Mouse (Mus musculus) midbrain, embryonic 14.5 days (tissue): ENCODE results near the gene Dnal4. TPM values are rescaled to one million over a fixed set of nuclear protein-coding genes. Genes with fewer than 3 reads are reported as not detected.

Source experiments
- ATAC-seq: fragments of 200-750 bp; cut with Nextera tagmentation; 2 replicates; pipeline ENCODE4 v1.8.0; 2017; ENCODE audit warnings: moderate number of reproducible peaks, moderate library complexity; ENCODE audit not compliant: low FRiP score, low TSS enrichment
- DNase-seq: peaks from one replicate; pipeline ENCODE4 v3.0.0-alpha.2; 2015
- H3K27ac ChIP-seq: fragments of 300-500 bp; sonication (generic); replicated peaks from 2 replicates; pipeline ENCODE4 v1.5.1; 2014; ENCODE audit warnings: mild to moderate bottlenecking, low read depth, low read length, moderate library complexity
- H3K27me3 ChIP-seq: fragments of 300-500 bp; sonication (generic); 2 replicates; pipeline ENCODE4 v1.6.1; 2014; ENCODE audit warnings: low read length, control low read depth, mixed read lengths; ENCODE audit not compliant: control insufficient read depth, insufficient read depth
- H3K36me3 ChIP-seq: fragments of 300-500 bp; sonication (generic); 2 replicates; pipeline ENCODE4 v1.6.1; 2014; ENCODE audit warnings: low read length, control low read depth; ENCODE audit not compliant: control insufficient read depth, insufficient read depth
- H3K4me1 ChIP-seq: fragments of 300-500 bp; sonication (generic); 2 replicates; pipeline ENCODE4 v1.6.1; 2014; ENCODE audit warnings: mild to moderate bottlenecking, antibody characterized with exemption, low read length, control low read depth; ENCODE audit not compliant: control insufficient read depth, insufficient read depth
- H3K4me2 ChIP-seq: fragments of 300-500 bp; sonication (generic); 2 replicates; pipeline ENCODE4 v1.6.1; 2014; ENCODE audit warnings: mild to moderate bottlenecking, low read length, moderate library complexity
- H3K4me3 ChIP-seq: fragments of 300-500 bp; sonication (generic); replicated peaks from 2 replicates; pipeline ENCODE4 v1.5.1; 2014; ENCODE audit warnings: low read depth, low read length
- H3K9ac ChIP-seq: fragments of 300-500 bp; sonication (generic); replicated peaks from 2 replicates; pipeline ENCODE4 v1.6.1; 2014; ENCODE audit warnings: mild to moderate bottlenecking, low read length, moderate library complexity
- H3K9me3 ChIP-seq: fragments of 300-500 bp; sonication (generic); 2 replicates; pipeline ENCODE4 v1.6.1; 2016; ENCODE audit warnings: low read length, control low read depth, mixed read lengths; ENCODE audit not compliant: control insufficient read depth
- WGBS: fragments of 180-500 bp; shearing (Covaris S2); extraction: QIAGEN DNeasy Blood & Tissue Kit; methylation state at CpG from one replicate; pipeline ENCODE4 v1.1.7; 2014; 5-methylcytosine and 5-hydroxymethylcytosine counted together
- polyA plus RNA-seq: library from polyadenylated mRNA; unstranded; fragments of >200 nt; fragmentation: Nextera tagmentation; extraction: Ambion mirVana; gene quantifications from 2 replicates; pipeline ENCODE4 v1.2.1, GENCODE M21; 2014

Gene Dnal4
- polyA plus RNA-seq, 1 experiment from 2014 or later: 83.8 TPM

DNA sequence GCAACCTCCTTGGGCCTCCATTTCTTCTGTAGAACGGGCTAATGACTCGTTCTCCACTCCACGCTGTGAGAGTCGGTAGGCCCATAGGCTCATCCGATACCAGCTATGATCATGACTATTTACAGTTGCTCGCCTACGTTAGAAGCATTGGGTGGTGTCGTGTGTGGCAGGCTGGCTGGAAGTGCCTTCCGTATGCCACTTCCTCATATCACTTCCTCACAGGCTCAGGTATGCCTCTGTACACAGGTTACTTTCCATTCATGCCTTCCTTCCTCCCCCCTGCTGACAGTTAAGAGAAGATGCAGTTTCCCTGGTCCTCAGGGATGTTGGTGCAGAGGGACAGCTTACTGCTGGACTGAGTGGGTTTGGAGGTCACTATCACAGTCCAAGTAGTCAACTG is 15.4 kb upstream of the Dnal4 start:
- peaks cover 2% of the 10 kb centered on the region for H3K4me1 ChIP-seq
- no peaks in the 10 kb centered on the region for H3K27me3 ChIP-seq
- no peak overlapping the region for H3K27ac ChIP-seq
- ATAC-seq: no peak
- H3K4me3 ChIP-seq: no peak overlapping the region
- no peak overlapping the region for H3K4me2 ChIP-seq
- peaks cover 7% of the 10 kb centered on the region; the same call in 1 of the 2 replicates for H3K36me3 ChIP-seq
- H3K9me3 ChIP-seq: no peaks in the 10 kb centered on the region
- DNase-seq: no peak
- WGBS: 92% methylated on average over 9 of the region's 9 CpGs
- H3K9ac ChIP-seq: no peak overlapping the region

DNA sequence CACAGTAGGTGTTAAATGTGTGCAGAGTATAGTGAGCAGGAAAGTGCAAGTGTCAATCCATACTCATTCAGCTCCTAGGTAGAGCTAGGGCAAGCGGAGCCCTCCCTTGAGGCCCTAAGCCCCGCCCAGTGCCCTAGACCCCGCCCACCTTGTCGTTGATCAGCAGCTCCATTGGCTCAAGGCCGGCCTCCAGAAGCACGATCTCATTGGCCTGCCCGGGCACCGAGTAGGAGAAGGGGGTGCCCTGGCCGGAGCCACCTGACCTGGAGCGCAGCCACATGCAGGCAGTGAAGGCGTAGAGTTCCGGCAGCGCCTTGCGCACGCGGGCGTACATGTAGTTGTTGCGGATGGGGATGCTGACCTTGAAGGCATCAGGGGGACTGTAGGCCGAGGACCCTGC is 14.8 kb upstream of the Dnal4 start:
- Histone ChIP-seq H3K36me3 (peaks cover 7% of the 10 kb centered on the region; the same call in 1 of the 2 replicates), H3K27me3 (no peaks in the 10 kb centered on the region), H3K4me1 (peaks cover 8% of the 10 kb centered on the region), H3K4me3 (no peak overlapping the region), H3K4me2 (no peak overlapping the region), H3K9ac (no peak overlapping the region), H3K27ac (no peak overlapping the region), H3K9me3 (no peaks in the 10 kb centered on the region)
- DNase-seq: peak; percentile 33
- 21% methylated on average over 19 of the region's 19 CpGs for WGBS
- ATAC-seq: no peak

DNA sequence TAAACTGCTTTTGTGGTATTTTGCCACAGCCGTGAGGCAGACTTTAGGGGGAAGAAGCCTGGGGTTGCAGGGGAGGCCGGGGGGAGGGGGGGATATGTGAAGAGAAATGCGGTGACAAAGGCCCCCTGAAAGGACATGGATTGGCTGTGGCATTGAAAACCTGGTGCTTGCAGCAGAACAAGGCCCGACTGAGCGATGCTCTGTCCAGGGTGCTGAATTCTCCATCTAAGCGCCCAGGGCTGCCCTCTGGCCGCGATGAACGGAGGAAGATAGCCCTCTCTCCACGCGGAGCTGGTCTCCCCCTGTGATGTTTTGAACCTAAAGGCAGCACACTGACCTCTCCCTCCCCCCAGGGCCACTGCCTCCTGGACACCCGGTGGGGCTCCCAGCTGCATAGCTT is 13.9 kb upstream of the Dnal4 start:
- H3K9me3 ChIP-seq: no peaks in the 10 kb centered on the region
- ATAC-seq (no peak), DNase-seq (peak; percentile 68)
- no peak overlapping the region for H3K9ac ChIP-seq
- peaks cover 14% of the 10 kb centered on the region for H3K4me1 ChIP-seq
- H3K27ac ChIP-seq: no peak overlapping the region
- no peak overlapping the region for H3K4me3 ChIP-seq
- H3K36me3 ChIP-seq: peaks cover 7% of the 10 kb centered on the region; the same call in 1 of the 2 replicates
- no peak overlapping the region for H3K4me2 ChIP-seq
- WGBS: 4% methylated on average over 12 of the region's 12 CpGs
- no peaks in the 10 kb centered on the region for H3K27me3 ChIP-seq

DNA sequence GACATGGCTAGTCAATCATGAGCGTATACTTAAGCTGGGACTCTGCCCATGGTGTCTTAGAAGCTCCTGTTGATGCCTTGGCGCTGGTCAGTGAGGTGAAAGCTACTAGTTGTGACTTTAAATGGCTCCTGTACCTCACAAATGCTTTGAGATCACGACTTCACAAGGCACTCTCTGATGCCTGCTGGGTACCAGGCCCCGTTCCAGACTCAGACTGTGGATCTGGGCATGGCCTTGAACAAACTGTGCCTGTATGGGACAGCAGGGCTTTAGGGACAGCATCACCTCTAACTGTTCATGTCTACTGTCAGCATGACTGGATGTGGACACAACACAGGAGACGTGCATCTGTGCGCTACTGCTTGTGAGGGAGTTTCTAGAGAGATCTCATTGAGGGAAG is 13.3 kb upstream of the Dnal4 start:
- Histone ChIP-seq H3K9ac (no peak overlapping the region), H3K9me3 (no peaks in the 10 kb centered on the region), H3K4me2 (no peak overlapping the region), H3K4me1 (peaks cover 14% of the 10 kb centered on the region), H3K4me3 (no peak overlapping the region), H3K27ac (no peak overlapping the region), H3K36me3 (peaks cover 7% of the 10 kb centered on the region; the same call in 1 of the 2 replicates), H3K27me3 (no peaks in the 10 kb centered on the region)
- WGBS: 86% methylated on average over 6 of the region's 6 CpGs
- ATAC-seq: no peak
- no peak for DNase-seq

DNA sequence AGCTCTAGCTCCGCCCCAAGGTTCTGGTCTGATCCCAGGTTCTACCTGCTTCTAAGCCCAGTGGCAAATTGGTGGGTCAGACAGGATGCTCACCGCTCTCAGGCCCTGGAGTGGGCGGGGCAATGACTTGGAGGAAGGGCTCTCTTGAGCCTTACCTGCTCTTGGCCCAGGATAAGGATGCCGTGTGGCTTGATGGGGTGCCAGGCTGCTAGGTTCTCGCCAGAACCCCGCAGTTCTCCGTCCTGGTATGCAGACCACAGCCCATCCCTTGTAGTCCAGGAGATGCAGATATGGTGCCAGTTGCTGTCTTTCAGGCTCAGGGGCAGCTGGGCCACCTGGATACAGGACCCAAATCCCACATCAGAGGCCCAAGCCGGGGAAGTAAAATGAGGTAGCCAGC is 12.5 kb upstream of the Dnal4 start:
- Histone ChIP-seq H3K27ac (no peak overlapping the region), H3K4me3 (no peak overlapping the region), H3K9ac (no peak overlapping the region), H3K4me1 (peaks cover 14% of the 10 kb centered on the region), H3K4me2 (no peak overlapping the region), H3K9me3 (no peaks in the 10 kb centered on the region), H3K27me3 (no peaks in the 10 kb centered on the region), H3K36me3 (peaks cover 7% of the 10 kb centered on the region; the same call in 1 of the 2 replicates)
- DNase-seq (no peak), ATAC-seq (no peak)
- WGBS: 64% methylated on average over 8 of the region's 8 CpGs

DNA sequence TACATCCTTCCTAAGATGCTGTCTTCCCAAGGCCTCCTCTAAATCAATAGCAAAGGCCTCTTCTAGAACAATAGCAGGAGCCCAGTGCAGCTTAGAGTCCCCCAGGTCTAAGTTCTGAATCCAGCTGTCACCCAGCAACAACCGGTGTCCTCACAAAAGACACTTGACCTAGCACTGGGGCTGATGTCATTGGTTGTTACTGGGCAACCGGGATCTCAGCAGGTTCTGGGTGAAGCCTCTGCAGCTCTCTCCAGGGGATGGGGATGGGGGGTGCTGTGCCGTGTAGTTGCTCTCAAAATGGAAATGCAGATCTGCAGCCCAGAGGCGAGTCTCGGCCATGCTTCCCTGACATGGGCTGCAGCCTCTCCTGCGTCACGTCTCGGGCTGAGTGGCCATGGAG is 10.2 kb upstream of the Dnal4 start:
- ATAC-seq: no peak

DNA sequence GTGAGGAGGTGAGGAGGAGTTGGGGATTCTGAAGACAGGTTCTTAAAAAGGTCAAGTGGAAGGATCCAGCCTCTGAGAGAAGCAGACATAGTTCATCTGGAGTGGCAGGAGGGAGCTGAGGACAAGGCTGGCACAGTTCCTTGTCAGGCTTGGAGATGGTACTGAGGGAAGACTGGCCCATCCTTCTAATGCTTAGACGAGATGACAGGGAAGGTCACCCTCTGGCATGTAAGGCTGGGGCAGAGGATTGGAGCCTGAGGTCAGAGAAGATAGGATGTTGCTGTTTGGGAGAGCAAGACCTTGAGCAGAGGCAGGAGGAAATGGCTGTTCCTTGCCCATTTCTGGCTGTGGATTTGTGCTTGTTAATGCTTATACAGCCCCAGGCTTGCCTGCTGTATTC is 7.4 kb upstream of the Dnal4 start:
- H3K4me1 ChIP-seq: peaks cover 14% of the 10 kb centered on the region
- H3K4me3 ChIP-seq: no peak overlapping the region
- H3K27ac ChIP-seq: no peak overlapping the region
- DNase-seq: no peak
- WGBS: 67% methylated on average over 1 of the region's 1 CpGs
- H3K36me3 ChIP-seq: peaks cover 5% of the 10 kb centered on the region; the same call in 1 of the 2 replicates
- no peak for ATAC-seq
- no peaks in the 10 kb centered on the region for H3K9me3 ChIP-seq
- no peak overlapping the region for H3K9ac ChIP-seq
- no peaks in the 10 kb centered on the region for H3K27me3 ChIP-seq
- no peak overlapping the region for H3K4me2 ChIP-seq

More for the DNA sequence above, 10.2 kb upstream of the Dnal4 start:
- Histone ChIP-seq H3K9ac (no peak overlapping the region; the same call in 1 of the 2 replicates), H3K36me3 (peaks cover 7% of the 10 kb centered on the region; the same call in 1 of the 2 replicates), H3K4me3 (no peak overlapping the region), H3K27ac (peak overlapping the region; percentile 49; the same call in 1 of the 2 replicates), H3K4me1 (peaks cover 14% of the 10 kb centered on the region), H3K9me3 (no peaks in the 10 kb centered on the region), H3K27me3 (no peaks in the 10 kb centered on the region), H3K4me2 (no peak overlapping the region)
- DNase-seq: peak; percentile 41
- 28% methylated on average over 8 of the region's 8 CpGs for WGBS

DNA sequence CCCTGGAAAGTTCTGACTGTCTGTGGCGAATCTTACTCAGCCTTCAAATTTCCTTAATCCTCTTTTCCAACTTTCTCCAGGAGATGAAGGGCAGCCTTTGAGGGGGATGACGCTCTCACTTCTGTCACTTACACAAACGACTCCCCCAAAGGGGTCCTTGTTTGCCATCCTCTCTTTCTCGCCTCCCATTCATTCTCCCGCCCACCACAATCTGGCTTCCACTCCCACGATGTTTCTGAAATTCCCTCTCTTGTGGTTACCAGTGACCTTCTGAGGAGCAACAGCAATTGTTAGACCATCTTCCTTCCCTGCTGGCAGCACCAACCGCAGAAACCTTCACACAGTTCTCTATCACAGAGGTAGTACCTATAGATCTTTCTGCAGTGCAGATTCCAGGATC is 2.0 kb downstream of the Dnal4 start:
- 63% methylated on average over 7 of the region's 7 CpGs for WGBS
- no peak for ATAC-seq

DNA sequence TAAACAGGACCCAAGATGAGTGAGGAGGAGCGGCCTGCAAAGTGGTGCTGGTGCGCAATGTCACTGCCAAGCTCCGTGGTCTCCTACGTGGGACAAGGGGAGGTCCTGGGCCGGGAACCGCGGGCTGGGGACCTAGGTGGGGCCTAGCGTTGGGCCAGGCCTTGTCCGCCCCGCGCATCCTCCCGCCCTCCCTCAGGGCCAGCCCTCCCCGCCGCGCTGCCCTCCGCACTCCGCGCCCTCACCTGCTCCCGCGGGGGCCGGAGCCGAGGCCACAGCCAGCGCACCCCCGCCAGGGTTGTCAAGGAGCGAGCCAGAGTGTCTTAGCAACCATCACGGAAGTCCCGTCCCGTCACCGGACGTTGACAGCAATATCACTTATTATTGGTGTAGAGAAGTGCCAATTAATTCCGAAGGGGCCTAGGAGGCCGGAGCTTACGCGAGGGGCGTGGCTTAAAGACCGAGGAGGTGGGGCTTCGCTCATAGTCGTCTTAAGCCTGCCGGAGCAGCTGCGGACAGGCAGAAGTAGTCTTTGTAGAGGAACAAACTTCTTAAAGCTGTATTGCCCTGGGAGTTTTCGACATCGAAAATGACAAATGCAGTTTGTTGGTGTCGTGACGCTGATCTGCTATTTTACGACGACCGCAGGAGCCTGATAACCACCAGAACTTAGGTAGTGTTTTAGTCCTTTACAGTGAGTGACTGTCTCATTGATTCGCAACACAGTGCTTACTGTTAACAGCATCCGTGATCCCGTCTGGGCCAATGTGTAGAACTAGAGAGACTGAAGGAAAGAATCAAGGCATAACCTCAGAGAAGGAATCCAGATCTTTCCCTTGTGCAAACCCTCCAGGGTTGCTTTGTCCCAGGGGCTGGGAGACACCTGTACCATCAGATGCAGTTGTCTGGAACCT is 3.3 kb downstream of the Dnal4 start:
- H3K9ac ChIP-seq: peak overlapping the region; percentile 85
- H3K9me3 ChIP-seq: no peaks in the 10 kb centered on the region
- ATAC-seq (peak; percentile 97), DNase-seq (peak; percentile 99)
- no peaks in the 10 kb centered on the region for H3K27me3 ChIP-seq
- H3K4me3 ChIP-seq: peak overlapping the region; percentile 69
- peaks cover 13% of the 10 kb centered on the region for H3K4me1 ChIP-seq
- WGBS: under 1% methylated on average over 48 of the region's 50 CpGs
- no peaks in the 10 kb centered on the region for H3K36me3 ChIP-seq
- H3K4me2 ChIP-seq: peak overlapping the region; percentile 67
- H3K27ac ChIP-seq: peak overlapping the region; percentile 58

More for the DNA sequence above, 2.0 kb downstream of the Dnal4 start:
- H3K36me3 ChIP-seq: no peaks in the 10 kb centered on the region
- no peak overlapping the region for H3K4me2 ChIP-seq
- no peaks in the 10 kb centered on the region for H3K9me3 ChIP-seq
- H3K4me1 ChIP-seq: peaks cover 13% of the 10 kb centered on the region
- H3K27me3 ChIP-seq: no peaks in the 10 kb centered on the region
- no peak overlapping the region for H3K27ac ChIP-seq
- no peak overlapping the region for H3K4me3 ChIP-seq
- no peak overlapping the region for H3K9ac ChIP-seq
- DNase-seq: no peak
